Mouse (Mus musculus): ENCODE data around the gene Gast.

DNA sequence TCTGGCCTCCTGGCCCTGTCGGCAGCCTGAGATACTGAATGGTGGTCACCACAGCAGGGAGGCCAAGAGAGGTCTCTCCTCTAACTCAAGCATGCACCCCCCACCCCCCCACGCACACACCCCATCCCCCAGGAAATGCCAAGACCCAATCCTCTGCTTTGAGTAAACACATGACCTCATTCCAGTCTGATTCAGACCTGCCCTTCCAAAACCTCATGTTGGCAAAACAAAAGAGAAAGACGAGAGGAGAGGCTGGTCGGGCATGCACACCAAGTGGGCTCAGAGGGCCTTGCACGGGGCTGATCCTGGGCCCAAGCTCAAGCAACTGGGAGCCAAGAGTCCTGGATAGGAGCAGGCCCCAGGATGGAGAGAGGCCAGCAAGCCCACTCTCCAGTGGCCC is 44.0 kb upstream of the Gast start:
- TF ChIP-seq EP300 (IDR thresholded peaks at IDR 0.05; ENCODE audit: low read depth) (no peak), CTCF (IDR thresholded peaks at IDR 0.05; ENCODE audit: low read depth) (no peak)

Measured in heart, postnatal 0 days (tissue).